Mouse (Mus musculus) myocyte (in vitro differentiated cells): ENCODE measurements around the gene Dph6.

Experiments
- CEBPB ChIP-seq: IDR thresholded peaks from 2 replicates; pipeline ENCODE4 v1.6.1; 2011; ENCODE audit warnings: mild to moderate bottlenecking, moderate library complexity; ENCODE audit not compliant: poor library complexity, insufficient read depth, severe bottlenecking
- E2F4 ChIP-seq: IDR thresholded peaks from one replicate; pipeline ENCODE4 v1.6.1; 2011; ENCODE audit warnings: mild to moderate bottlenecking, control low read depth, moderate library complexity; ENCODE audit not compliant: insufficient read depth
- MAX ChIP-seq: IDR thresholded peaks from one replicate; pipeline ENCODE4 v1.6.1; 2011; ENCODE audit warnings: low read depth, mild to moderate bottlenecking, control low read depth
- MYOD1 ChIP-seq, 3 experiments: IDR thresholded peaks; one replicate each; pipeline ENCODE4 v1.6.1; 2011; ENCODE audit warnings: control low read depth in 2 of 3, low read depth in 2 of 3, mild to moderate bottlenecking in 2 of 3, moderate library complexity in 1 of 3; ENCODE audit not compliant: insufficient read length in 2 of 3, control insufficient read depth in 1 of 3
- MYOG ChIP-seq, 3 experiments: IDR thresholded peaks; one replicate each; pipeline ENCODE4 v1.6.1; 2011; ENCODE audit warnings: control low read depth in 2 of 3, low read depth in 2 of 3, mild to moderate bottlenecking in 2 of 3; ENCODE audit not compliant: insufficient read length in 2 of 3, control insufficient read depth in 1 of 3, insufficient read depth in 1 of 3
- POLR2A ChIP-seq: IDR thresholded peaks from one replicate; pipeline ENCODE4 v1.6.1; 2011; ENCODE audit warnings: low read depth, mild to moderate bottlenecking, control low read depth, moderate library complexity; ENCODE audit not compliant: insufficient read length
- POLR2AphosphoS2 ChIP-seq: IDR thresholded peaks from one replicate; pipeline ENCODE4 v1.6.1; 2011; ENCODE audit warnings: low read depth, control low read depth; ENCODE audit not compliant: insufficient read length
- SRF ChIP-seq: IDR thresholded peaks from one replicate; pipeline ENCODE4 v1.6.1; 2011; ENCODE audit warnings: low read depth; ENCODE audit not compliant: control insufficient read depth, insufficient read length
- TCF12 ChIP-seq: IDR thresholded peaks from one replicate; pipeline ENCODE4 v1.6.1; 2011; ENCODE audit warnings: mild to moderate bottlenecking, control low read depth; ENCODE audit not compliant: poor library complexity, insufficient read depth, severe bottlenecking
- USF1 ChIP-seq: IDR thresholded peaks from one replicate; pipeline ENCODE4 v1.6.1; 2011; ENCODE audit warnings: low read depth, mild to moderate bottlenecking, control low read depth, moderate library complexity

GRCm38 (mm10) chr2:114531010-114531756, 123.6 kb downstream of the Dph6 start:
- TF ChIP-seq CEBPB (no peak), POLR2A (no peak), MAX (no peak), USF1 (no peak), E2F4 (no peak), POLR2AphosphoS2 (no peak), MYOG (IDR thresholded peaks at IDR 0.05; ENCODE audit: control insufficient read depth in 1 of 3, insufficient read depth in 1 of 3, insufficient read length in 2 of 3, low read depth in 2 of 3) (no peak), TCF12 (no peak), SRF (no peak), MYOD1 (IDR thresholded peaks at IDR 0.05; ENCODE audit: control insufficient read depth in 1 of 3, insufficient read length in 2 of 3, low read depth in 2 of 3) (no peak)
